Mouse (Mus musculus): Measurements from ENCODE around the gene Ptgds.
A peak's percentile ranks its signal among the peaks of the same experiment; 100 is the strongest.

Gene Ptgds

GRCm38 (mm10) chr2:25479551-25480311 is 9.9 kb upstream of the Ptgds start:
- no peak for DNase-seq

- DNase-seq, result peak; percentile 98
Observed at GRCm38 (mm10) chr2:25477967-25478675, 8.3 kb upstream of the Ptgds start.

GRCm38 (mm10) chr2:25477541-25477940 is 7.7 kb upstream of the Ptgds start:
- DNase-seq, result no peak

- DNase-seq, result no peak
Observed at GRCm38 (mm10) chr2:25472550-25472949, 2.7 kb upstream of the Ptgds start.

GRCm38 (mm10) chr2:25468962-25469915 is 607 bp downstream of the Ptgds start:
- peak; percentile 97 for DNase-seq

GRCm38 (mm10) chr2:25467606-25468303 is 2.1 kb downstream of the Ptgds start:
- DNase-seq, result no peak

- DNase-seq, result peak; percentile 91
Observed at GRCm38 (mm10) chr2:25465816-25466635, 3.8 kb downstream of the Ptgds start.

- no peak for DNase-seq
Observed at GRCm38 (mm10) chr2:25465256-25465655, 4.6 kb downstream of the Ptgds start.

GRCm38 (mm10) chr2:25463630-25464029 is 6.2 kb downstream of the Ptgds start:
- no peak for DNase-seq

- DNase-seq, result no peak
Observed at GRCm38 (mm10) chr2:25461407-25461806, 8.4 kb downstream of the Ptgds start.

GRCm38 (mm10) chr2:25460551-25461309 is 9.1 kb downstream of the Ptgds start, which contains the start of gene Paxx:
Gene Paxx, minus strand, starts transcription at chr2:25461094.
- peak; percentile 100 for DNase-seq

- DNase-seq, result no peak
Observed at GRCm38 (mm10) chr2:25460135-25460534, 9.7 kb downstream of the Ptgds start.

GRCm38 (mm10) chr2:25458911-25459310 is 10.9 kb downstream of the Ptgds start:
- DNase-seq, result peak; percentile 95

- no peak for DNase-seq
Observed at GRCm38 (mm10) chr2:25457022-25457896, 12.6 kb downstream of the Ptgds start.

- DNase-seq, result no peak
Observed at GRCm38 (mm10) chr2:25456205-25456953, 13.5 kb downstream of the Ptgds start, which contains the start of gene Clic3. Gene Clic3, plus strand, starts transcription at chr2:25456838.

GRCm38 (mm10) chr2:25452951-25453350 is 16.9 kb downstream of the Ptgds start:
- DNase-seq, result no peak

GRCm38 (mm10) chr2:25450853-25451647 is 18.8 kb downstream of the Ptgds start:
- no peak for DNase-seq

GRCm38 (mm10) chr2:25442682-25443081 is 27.2 kb downstream of the Ptgds start:
- no peak for DNase-seq
